Mouse (Mus musculus) CH12F3 (cell line): Measurements from ENCODE around the gene Rhot1.

Experiments
- in situ Hi-C: fragments of 300-500 bp; cut with MboI; formaldehyde crosslinking; loops from 2 replicates; pipeline ENCODE4 v1.14.3; 2020; ENCODE audit warnings: low sequenced_read_pairs

Rhot1 gene

GRCm38 (mm10) chr11:80313944-80314343 is 105.1 kb downstream of the Rhot1 start:
- in situ Hi-C loops: no loop called here

- in situ Hi-C loops: no loop called here
Observed at GRCm38 (mm10) chr11:80315743-80316639, 107.2 kb downstream of the Rhot1 start.
